Mouse (Mus musculus) limb, embryonic 13.5 days (tissue): Measurements from ENCODE around the gene 1700011L22Rik. TPM values are rescaled to one million over a fixed set of nuclear protein-coding genes. Genes with fewer than 3 reads are reported as not detected.
A peak's percentile ranks its signal among the peaks of the same experiment; 100 is the strongest.

Source experiments
- ATAC-seq: fragments of 200-750 bp; cut with Nextera tagmentation; 2 replicates; pipeline ENCODE4 v1.8.0; 2017; ENCODE audit warnings: low read depth, moderate number of reproducible peaks, moderate TSS enrichment; ENCODE audit not compliant: low FRiP score
- H3K27ac ChIP-seq: fragments of 300-500 bp; sonication (generic); 2 replicates; pipeline ENCODE4 v1.5.1; 2015; ENCODE audit warnings: inconsistent platforms, mild to moderate bottlenecking, moderate library complexity
- H3K27me3 ChIP-seq: fragments of 300-500 bp; sonication (generic); 2 replicates; pipeline ENCODE4 v1.6.1; 2015; ENCODE audit warnings: mild to moderate bottlenecking, inconsistent platforms
- H3K36me3 ChIP-seq: fragments of 300-500 bp; sonication (generic); 2 replicates; pipeline ENCODE4 v1.6.1; 2015; ENCODE audit warnings: inconsistent platforms, mild to moderate bottlenecking, moderate library complexity
- H3K4me1 ChIP-seq: fragments of 300-500 bp; sonication (generic); 2 replicates; pipeline ENCODE4 v1.6.1; 2015; ENCODE audit warnings: inconsistent platforms
- H3K4me2 ChIP-seq: fragments of 300-500 bp; sonication (generic); replicated peaks from 2 replicates; pipeline ENCODE4 v1.6.1; 2015; ENCODE audit warnings: inconsistent platforms, mild to moderate bottlenecking, moderate library complexity
- H3K4me3 ChIP-seq: fragments of 300-500 bp; sonication (generic); 2 replicates; pipeline ENCODE4 v1.5.1; 2015; ENCODE audit warnings: moderate library complexity, mild to moderate bottlenecking, inconsistent platforms
- H3K9ac ChIP-seq: fragments of 300-500 bp; sonication (generic); 2 replicates; pipeline ENCODE4 v1.6.1; 2015; ENCODE audit warnings: mild to moderate bottlenecking, inconsistent platforms
- H3K9me3 ChIP-seq: fragments of 300-500 bp; sonication (generic); 2 replicates; pipeline ENCODE4 v1.6.1; 2016; ENCODE audit warnings: inconsistent platforms
- WGBS: fragments of 180-500 bp; shearing (Covaris S2); methylation state at CpG from one replicate; pipeline ENCODE4 v1.1.7; 2015; 5-methylcytosine and 5-hydroxymethylcytosine counted together
- polyA plus RNA-seq: library from polyadenylated mRNA; unstranded; fragments of >200 nt; fragmentation: Nextera tagmentation; extraction: Ambion mirVana; gene quantifications from 2 replicates; pipeline ENCODE4 v1.2.1, GENCODE M21; 2015

1700011L22Rik gene
- polyA plus RNA-seq, 1 experiment from 2014 or later = 0.25 TPM

DNA sequence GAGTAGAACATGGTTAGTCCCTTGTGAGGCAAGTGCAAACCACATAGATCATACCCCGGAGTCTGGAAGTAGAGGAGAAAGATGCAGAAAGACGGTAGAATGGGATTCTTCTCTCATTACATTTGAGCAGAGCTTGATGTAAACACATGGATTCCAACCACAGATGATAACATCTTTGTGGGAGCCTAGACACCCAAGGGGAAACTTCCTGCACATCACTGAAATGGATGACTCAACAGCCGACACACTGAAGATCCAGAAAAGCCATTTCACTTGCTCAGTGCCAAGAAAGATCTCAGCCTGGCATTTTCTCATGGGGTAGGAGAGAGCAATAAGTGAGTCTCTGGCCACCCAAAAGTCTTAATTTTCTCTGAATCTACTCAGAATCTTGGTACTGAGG is 20.5 kb downstream of the 1700011L22Rik start:
- Histone ChIP-seq H3K27me3 (no peaks in the 10 kb centered on the region), H3K27ac (no peak overlapping the region), H3K9ac (no peak overlapping the region), H3K4me2 (no peak overlapping the region), H3K4me1 (peaks cover 13% of the 10 kb centered on the region), H3K36me3 (no peaks in the 10 kb centered on the region), H3K9me3 (peaks cover 14% of the 10 kb centered on the region; the same call in 1 of the 2 replicates), H3K4me3 (no peak overlapping the region)
- no peak for ATAC-seq
- 93% methylated on average over 3 of the region's 3 CpGs for WGBS

DNA sequence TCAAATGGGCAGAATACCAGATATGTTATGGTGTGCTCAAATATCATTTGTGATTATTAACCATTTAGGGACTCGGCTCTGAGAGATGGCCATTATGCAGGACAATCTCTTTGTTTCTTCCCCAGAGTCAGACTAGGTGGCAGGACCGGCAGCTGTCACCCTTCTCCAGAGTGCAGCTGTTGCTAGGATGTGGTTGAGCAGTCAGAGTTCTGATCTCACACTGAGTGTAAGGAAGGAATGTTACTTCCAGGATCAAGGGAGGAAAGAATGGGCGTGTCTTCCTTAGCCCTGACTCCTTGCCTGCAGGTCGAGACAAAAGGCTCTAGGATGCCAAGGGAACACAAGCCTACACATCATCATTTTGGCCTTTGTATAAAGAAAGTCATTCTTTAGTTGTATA is 21.2 kb downstream of the 1700011L22Rik start:
- Histone ChIP-seq H3K27ac (no peak overlapping the region), H3K4me3 (no peak overlapping the region), H3K36me3 (no peaks in the 10 kb centered on the region), H3K9me3 (peaks cover 14% of the 10 kb centered on the region; the same call in 1 of the 2 replicates), H3K4me1 (peaks cover 20% of the 10 kb centered on the region), H3K9ac (no peak overlapping the region), H3K27me3 (no peaks in the 10 kb centered on the region), H3K4me2 (no peak overlapping the region)
- 78% methylated on average over 4 of the region's 4 CpGs for WGBS
- ATAC-seq = peak; percentile 41; the same call in 1 of the 2 replicates

DNA sequence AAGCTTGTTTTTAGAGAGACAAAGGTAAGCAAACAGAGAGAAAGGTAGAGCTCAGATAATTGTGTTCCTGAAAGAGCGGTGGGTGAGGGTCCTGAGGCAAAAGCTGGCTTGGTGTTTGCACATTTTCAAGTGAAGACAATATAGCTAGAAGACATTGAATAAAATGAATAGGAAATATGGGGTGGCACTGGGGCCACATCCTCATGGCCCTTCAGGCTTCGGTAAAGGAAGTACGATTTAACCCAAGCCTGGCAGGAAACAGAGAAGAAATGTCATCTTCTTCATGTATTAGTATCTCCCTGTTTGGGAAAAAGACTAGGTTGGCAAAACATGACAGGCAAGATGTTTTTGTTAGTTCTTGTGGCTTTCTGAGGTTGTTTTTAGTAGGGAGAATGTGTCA is 22.3 kb downstream of the 1700011L22Rik start:
- no peak overlapping the region for H3K27ac ChIP-seq
- ATAC-seq = no peak
- no peaks in the 10 kb centered on the region for H3K36me3 ChIP-seq
- H3K9me3 ChIP-seq = peaks cover 14% of the 10 kb centered on the region; the same call in 1 of the 2 replicates
- peaks cover 30% of the 10 kb centered on the region for H3K4me1 ChIP-seq
- 94% methylated on average over 3 of the region's 3 CpGs for WGBS
- no peak overlapping the region for H3K9ac ChIP-seq
- H3K4me3 ChIP-seq = no peak overlapping the region
- no peaks in the 10 kb centered on the region for H3K27me3 ChIP-seq
- H3K4me2 ChIP-seq = no peak overlapping the region

DNA sequence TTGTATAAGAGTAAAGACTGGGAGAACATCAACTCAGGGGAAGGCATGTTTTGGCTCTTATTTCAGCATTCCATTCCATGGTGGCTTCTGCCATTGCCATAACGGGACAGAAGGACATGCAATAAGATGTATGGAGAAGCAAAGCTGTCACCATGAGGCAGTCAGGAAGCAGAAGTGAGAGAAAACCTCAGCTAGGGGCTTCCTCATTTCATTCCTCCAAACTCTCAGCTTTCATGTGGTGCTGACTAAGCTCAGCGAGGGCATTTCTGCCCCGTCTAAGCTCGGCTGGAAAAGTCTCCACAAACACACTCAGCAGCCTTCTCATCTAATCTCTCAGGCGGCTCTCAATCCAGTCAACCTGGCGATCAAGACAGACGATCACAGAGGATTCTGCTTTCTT is 22.8 kb downstream of the 1700011L22Rik start:
- Histone ChIP-seq H3K4me3 (no peak overlapping the region), H3K9ac (no peak overlapping the region), H3K27me3 (no peaks in the 10 kb centered on the region), H3K36me3 (no peaks in the 10 kb centered on the region), H3K9me3 (peaks cover 14% of the 10 kb centered on the region; the same call in 1 of the 2 replicates), H3K4me1 (peaks cover 30% of the 10 kb centered on the region), H3K4me2 (no peak overlapping the region), H3K27ac (no peak overlapping the region)
- no peak for ATAC-seq
- 78% methylated on average over 7 of the region's 7 CpGs for WGBS

DNA sequence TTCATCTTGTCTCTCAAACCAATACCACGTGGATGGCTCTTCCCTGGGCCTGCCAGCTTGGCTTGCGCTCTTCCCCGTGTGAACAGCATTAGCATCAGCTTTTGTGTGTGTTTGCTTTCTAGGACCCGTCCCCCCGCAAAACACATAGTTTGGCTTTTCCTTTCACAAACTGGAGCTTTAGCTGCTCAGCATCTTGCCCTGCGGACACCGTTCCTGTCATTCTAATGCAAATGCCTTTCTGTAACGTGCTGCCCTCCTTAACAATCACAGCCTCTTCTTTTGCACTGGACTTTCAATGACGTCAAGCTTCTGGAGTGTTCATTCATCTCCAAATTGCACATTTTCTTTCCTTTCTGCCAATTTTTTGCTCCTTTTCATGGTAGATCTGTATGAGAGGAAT is 24.0 kb downstream of the 1700011L22Rik start:
- Histone ChIP-seq H3K9me3 (peaks cover 14% of the 10 kb centered on the region; the same call in 1 of the 2 replicates), H3K9ac (no peak overlapping the region), H3K27ac (no peak overlapping the region), H3K4me1 (peaks cover 24% of the 10 kb centered on the region), H3K27me3 (no peaks in the 10 kb centered on the region), H3K4me3 (no peak overlapping the region), H3K36me3 (no peaks in the 10 kb centered on the region), H3K4me2 (no peak overlapping the region)
- WGBS = 88% methylated on average over 9 of the region's 9 CpGs
- ATAC-seq = no peak

DNA sequence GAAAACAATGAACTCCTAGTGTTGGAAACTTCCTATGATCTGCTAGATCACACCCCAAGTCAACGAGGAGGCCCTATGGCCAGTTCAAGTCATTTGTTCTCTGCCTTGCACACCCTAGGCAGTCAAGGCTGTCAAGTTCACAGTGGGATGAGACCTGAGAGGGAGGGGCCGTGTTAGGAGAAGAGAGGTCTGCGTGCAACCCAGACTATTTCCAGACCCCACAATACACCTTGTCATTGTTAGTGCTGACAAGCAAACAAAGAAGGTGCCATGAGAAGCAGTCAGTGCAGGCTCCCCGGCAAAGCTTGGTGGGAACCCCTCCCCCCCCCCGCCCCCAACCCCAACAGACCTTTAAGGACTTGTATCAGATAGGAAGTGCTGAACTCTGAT is 25.6 kb downstream of the 1700011L22Rik start:
- H3K27ac ChIP-seq = peak overlapping the region; percentile 80; the same call in 1 of the 2 replicates
- H3K4me2 ChIP-seq = no peak overlapping the region
- H3K4me1 ChIP-seq = peaks cover 20% of the 10 kb centered on the region
- no peaks in the 10 kb centered on the region for H3K27me3 ChIP-seq
- H3K36me3 ChIP-seq = no peaks in the 10 kb centered on the region
- H3K9ac ChIP-seq = no peak overlapping the region
- WGBS = 69% methylated on average over 5 of the region's 5 CpGs
- H3K4me3 ChIP-seq = no peak overlapping the region
- ATAC-seq = no peak
- peaks cover 8% of the 10 kb centered on the region; the same call in 1 of the 2 replicates for H3K9me3 ChIP-seq

DNA sequence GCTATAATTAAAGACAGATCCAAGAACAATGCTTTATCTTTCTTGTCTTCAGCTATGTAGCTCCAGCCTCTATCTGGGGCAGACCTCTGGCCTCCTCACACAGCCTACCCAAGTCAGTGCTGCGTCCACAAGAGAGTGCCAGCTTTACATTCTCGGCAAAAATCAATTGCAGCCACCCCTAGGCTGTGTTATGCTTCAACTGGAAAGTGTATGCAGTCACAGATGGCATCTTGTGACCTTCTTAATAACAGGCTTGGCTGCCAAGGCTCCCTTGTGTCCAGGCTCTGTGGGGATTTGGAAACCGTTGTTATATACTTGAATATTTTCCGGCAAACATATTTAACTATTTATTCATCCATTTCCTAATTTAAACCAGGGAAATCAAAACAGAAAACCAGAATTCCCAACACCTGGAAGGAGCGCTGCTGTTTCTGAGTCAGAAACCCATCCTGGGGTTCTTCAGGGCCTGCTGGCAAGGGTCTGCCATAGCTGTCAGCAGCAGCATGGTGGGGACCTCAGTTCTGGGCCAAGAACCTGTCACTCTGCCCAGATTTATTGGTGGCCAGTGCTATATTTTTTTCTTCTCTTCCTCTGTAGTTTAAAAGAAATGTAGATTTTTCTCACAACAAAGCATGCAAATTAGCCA is 26.1 kb downstream of the 1700011L22Rik start:
- ATAC-seq = peak; percentile 44; the same call in 1 of the 2 replicates

DNA sequence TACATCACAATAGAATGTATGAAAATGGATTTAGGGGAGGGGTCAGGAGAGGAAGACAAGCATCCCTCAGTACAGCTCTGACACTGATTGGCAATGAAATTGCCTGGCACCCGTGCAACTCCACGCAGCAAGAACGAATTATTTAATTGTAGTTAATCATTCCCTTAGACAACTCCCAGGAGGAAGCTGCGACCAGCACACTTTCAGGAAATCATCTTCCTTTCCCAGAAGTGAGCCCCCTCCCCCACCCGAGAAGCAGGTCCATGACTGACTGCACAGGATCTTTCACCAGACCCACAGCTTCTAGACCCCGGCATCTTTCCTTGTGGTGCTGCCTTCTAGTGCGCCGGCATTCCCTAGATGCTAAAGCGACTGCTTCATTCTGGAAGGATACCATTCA is 36.7 kb downstream of the 1700011L22Rik start:
- no peak overlapping the region for H3K9ac ChIP-seq
- 80% methylated on average over 9 of the region's 9 CpGs for WGBS
- no peak overlapping the region for H3K4me2 ChIP-seq
- H3K27me3 ChIP-seq = no peaks in the 10 kb centered on the region
- no peak for ATAC-seq
- no peaks in the 10 kb centered on the region for H3K36me3 ChIP-seq
- H3K4me3 ChIP-seq = no peak overlapping the region
- peaks cover 54% of the 10 kb centered on the region for H3K4me1 ChIP-seq
- no peak overlapping the region; the same call in 1 of the 2 replicates for H3K27ac ChIP-seq
- H3K9me3 ChIP-seq = no peaks in the 10 kb centered on the region

More for the DNA sequence above, 26.1 kb downstream of the 1700011L22Rik start:
- no peak overlapping the region for H3K4me2 ChIP-seq
- peak overlapping the region; percentile 80; the same call in 1 of the 2 replicates for H3K27ac ChIP-seq
- no peak overlapping the region for H3K9ac ChIP-seq
- H3K4me1 ChIP-seq = peaks cover 20% of the 10 kb centered on the region
- H3K4me3 ChIP-seq = no peak overlapping the region
- H3K27me3 ChIP-seq = no peaks in the 10 kb centered on the region
- WGBS = 37% methylated on average over 5 of the region's 5 CpGs
- H3K9me3 ChIP-seq = peaks cover 10% of the 10 kb centered on the region; the same call in 1 of the 2 replicates
- no peaks in the 10 kb centered on the region for H3K36me3 ChIP-seq

DNA sequence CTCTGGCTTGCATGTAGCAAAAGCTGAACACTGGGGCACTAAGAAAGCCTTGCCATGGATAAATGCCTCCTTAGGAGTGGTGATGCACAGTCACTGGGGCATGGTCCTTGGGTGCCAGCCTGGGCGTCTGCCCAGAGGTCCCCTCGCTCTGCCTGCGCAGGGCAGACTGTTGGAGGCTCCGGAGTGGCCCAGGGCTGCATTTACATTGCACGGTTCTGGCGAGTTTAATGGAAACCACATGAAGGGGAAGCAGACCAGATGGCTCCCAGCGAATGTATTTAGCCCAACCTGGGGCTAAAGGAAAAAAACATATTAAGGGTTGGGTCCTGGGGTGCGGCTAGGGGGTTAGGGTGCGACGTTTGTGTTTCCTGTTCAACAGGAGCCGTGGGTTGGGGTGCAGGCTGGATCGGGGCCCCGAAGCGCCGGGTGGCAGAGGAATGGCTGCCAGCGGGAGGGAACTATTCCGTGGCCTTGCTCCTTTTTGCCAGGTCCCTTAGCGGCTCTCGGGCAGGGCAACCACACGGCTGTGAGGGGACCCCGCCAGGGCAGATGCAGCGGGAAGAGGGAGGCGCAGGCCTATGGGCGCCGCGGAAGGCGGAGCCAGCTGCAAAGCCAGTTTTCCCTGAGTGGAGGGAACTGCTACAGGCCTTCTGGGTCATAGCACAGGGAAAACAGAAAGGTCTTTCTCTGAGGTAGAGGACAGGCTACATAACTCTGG is 38.6 kb downstream of the 1700011L22Rik start:
- Histone ChIP-seq H3K4me1 (peaks cover 63% of the 10 kb centered on the region), H3K4me3 (peak overlapping the region; percentile 27), H3K9me3 (no peaks in the 10 kb centered on the region), H3K27me3 (no peaks in the 10 kb centered on the region), H3K4me2 (peak overlapping the region; percentile 66), H3K36me3 (no peaks in the 10 kb centered on the region), H3K9ac (peak overlapping the region; percentile 62), H3K27ac (peak overlapping the region; percentile 99)
- peak; percentile 71 for ATAC-seq
- 1% methylated on average over 27 of the region's 27 CpGs for WGBS

DNA sequence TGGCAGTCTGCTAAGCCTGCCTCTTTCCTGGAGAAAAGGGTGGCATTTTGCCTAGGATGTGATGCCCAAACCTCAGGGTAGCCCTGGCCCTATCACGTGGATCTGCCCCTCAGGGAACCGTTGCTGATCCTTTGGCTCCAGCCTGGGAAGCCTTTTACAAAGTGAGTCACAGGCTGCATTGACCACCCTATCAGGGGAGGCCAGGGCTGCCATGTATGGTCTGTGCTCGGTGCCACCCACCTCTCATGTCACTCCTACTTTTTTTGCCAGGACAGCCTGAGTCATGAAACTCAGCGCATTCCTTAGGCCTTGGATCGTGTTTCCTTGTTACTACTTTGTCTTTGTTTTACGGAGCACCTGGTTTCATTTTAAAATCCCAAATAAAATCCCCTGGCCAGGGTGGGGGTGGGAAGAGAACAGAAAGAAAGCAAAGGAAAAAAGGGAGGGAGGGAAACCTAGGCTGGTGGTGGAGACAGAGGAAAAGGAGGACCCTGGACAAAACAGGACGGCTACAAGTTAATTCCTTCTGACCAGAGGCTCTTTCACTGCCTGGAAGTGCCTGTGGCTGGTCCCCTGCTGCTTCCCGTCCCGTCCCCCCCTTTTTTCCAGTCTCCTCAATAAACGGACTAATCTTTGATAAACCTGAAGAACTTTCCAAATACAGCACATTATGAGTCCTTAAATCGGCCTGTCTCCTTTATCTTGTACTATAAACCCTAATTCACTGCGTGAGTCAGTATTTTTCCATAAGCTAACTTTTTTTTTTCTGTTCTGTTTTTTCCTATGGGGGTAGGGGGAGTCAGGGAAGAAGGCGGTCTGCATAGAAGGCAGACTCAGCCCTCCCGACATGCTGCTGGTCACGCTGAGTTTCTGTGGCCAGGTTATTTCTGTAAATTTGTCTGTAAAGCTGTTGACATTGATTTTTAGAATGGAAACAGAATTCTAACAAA is 39.4 kb downstream of the 1700011L22Rik start:
- WGBS = 2% methylated on average over 15 of the region's 15 CpGs
- no peaks in the 10 kb centered on the region for H3K27me3 ChIP-seq
- peak; percentile 88 for ATAC-seq
- H3K4me1 ChIP-seq = peaks cover 63% of the 10 kb centered on the region
- H3K4me3 ChIP-seq = peak overlapping the region; percentile 27; the same call in 1 of the 2 replicates
- H3K9ac ChIP-seq = peak overlapping the region; percentile 62
- no peaks in the 10 kb centered on the region for H3K36me3 ChIP-seq
- H3K27ac ChIP-seq = peak overlapping the region; percentile 99
- no peaks in the 10 kb centered on the region for H3K9me3 ChIP-seq
- H3K4me2 ChIP-seq = peak overlapping the region; percentile 66

DNA sequence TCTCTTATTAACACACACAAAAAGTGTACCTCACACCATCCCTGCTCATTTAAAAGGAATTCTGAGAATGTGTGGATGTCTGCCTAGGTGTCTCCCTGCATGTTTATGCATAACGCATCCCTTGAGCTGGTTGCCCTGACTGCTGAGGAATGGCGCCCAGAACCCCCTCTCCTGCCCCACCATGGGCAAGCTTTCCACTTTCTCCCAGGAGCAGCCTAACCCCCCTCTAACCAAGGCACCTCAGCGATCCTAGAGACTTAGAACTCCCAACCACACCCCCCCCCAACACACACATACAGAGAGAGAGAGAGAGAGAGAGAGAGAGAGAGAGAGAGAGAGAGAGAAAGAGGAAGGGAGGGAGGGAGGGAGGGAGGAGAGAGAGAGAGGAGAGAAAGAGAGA is 40.2 kb downstream of the 1700011L22Rik start:
- H3K36me3 ChIP-seq = no peaks in the 10 kb centered on the region
- H3K9me3 ChIP-seq = no peaks in the 10 kb centered on the region
- ATAC-seq = no peak
- H3K27ac ChIP-seq = peak overlapping the region; percentile 99
- no peak overlapping the region for H3K9ac ChIP-seq
- no peaks in the 10 kb centered on the region for H3K27me3 ChIP-seq
- no peak overlapping the region for H3K4me3 ChIP-seq
- H3K4me1 ChIP-seq = peaks cover 64% of the 10 kb centered on the region
- WGBS = 19% methylated on average over 3 of the region's 3 CpGs
- H3K4me2 ChIP-seq = peak overlapping the region; percentile 66; the same call in 1 of the 2 replicates
